Mouse (Mus musculus): ENCODE results near the gene Atf5.

GRCm38 (mm10) chr7:44809466-44809865 is 7.0 kb downstream of the Atf5 start:
- no peak for TF ChIP-seq CTCF (IDR thresholded peaks at IDR 0.05; ENCODE audit: low read depth)
- TF ChIP-seq EP300 (optimal IDR thresholded peaks at IDR 0.05), result no peak

Measured in stomach, postnatal 0 days (tissue).